ENCODE assay signal across 7 mouse cellular contexts in genomic region chr7:109614939-109615338, GRCm38 (mm10).
DNase-seq lines count a peak whose midpoint lies in the region; ATAC-seq and TF ChIP-seq lines count a peak whose summit lies in the region.

No protein-coding gene starts in this region.

- H3K27me3 ChIP-seq in liver, embryonic 12.5 days (replicated peaks), result no peaks in the 10 kb centered on the region
- H3K27me3 ChIP-seq in liver, embryonic 11.5 days (replicated peaks; ENCODE audit: control insufficient read depth, insufficient read depth, low read length), result no peaks in the 10 kb centered on the region
- no peaks in the 10 kb centered on the region for H3K27me3 ChIP-seq in forebrain, embryonic 14.5 days (replicated peaks; ENCODE audit: control insufficient read depth, insufficient read depth, low read length)
- H3K27me3 ChIP-seq in hindbrain, postnatal 0 days (ENCODE audit: insufficient read depth, low read length), result no peaks in the 10 kb centered on the region

- no peak overlapping the region for H3K27ac ChIP-seq in liver, embryonic 12.5 days
- H3K27ac ChIP-seq in liver, embryonic 11.5 days (ENCODE audit: low read depth, low read length), result no peak overlapping the region
- no peak overlapping the region for H3K27ac ChIP-seq in forebrain, embryonic 14.5 days (ENCODE audit: low read depth, low read length)
- peak overlapping the region; percentile 84; the same call in 1 of the 2 replicates for H3K27ac ChIP-seq in hindbrain, postnatal 0 days

- H3K9ac ChIP-seq in liver, embryonic 12.5 days, result 0 out of 2 replicates have a peak overlapping the region, but pooled peaks have one; percentile 2
- no peak overlapping the region for H3K9ac ChIP-seq in liver, embryonic 11.5 days (ENCODE audit: low read depth, low read length)
- H3K9ac ChIP-seq in forebrain, embryonic 14.5 days (ENCODE audit: low read length), result no peak overlapping the region; the same call in 1 of the 2 replicates
- H3K9ac ChIP-seq in hindbrain, postnatal 0 days (replicated peaks; ENCODE audit: low read length), result 0 out of 2 replicates have a peak overlapping the region, but pooled peaks have one; percentile 7

- no peak for DNase-seq in liver, embryonic 11.5 days (ENCODE audit: low spot score)
- DNase-seq in forebrain, embryonic 14.5 days (ENCODE audit: low spot score), result no peak
- peak; percentile 16 for DNase-seq in hindbrain, postnatal 0 days (ENCODE audit: low spot score)
- peak; percentile 29 for DNase-seq in retina, embryonic 14.5 days (ENCODE audit: low spot score)
- no peak for DNase-seq in adrenal gland, adult 2 months
- no peak for DNase-seq in urinary bladder, adult 2 months (ENCODE audit: low spot score)

- no peak for ATAC-seq in liver, embryonic 12.5 days
- ATAC-seq in liver, embryonic 11.5 days (replicated peaks; ENCODE audit: low FRiP score), result no peak
- ATAC-seq in forebrain, embryonic 14.5 days, result no peak
- ATAC-seq in hindbrain, postnatal 0 days, result no peak

- 47% methylated on average over 4 of the region's 4 CpGs for WGBS in liver, embryonic 12.5 days (ENCODE audit: insufficient replicate concordance)
- WGBS in liver, embryonic 11.5 days, result 63% methylated on average over 4 of the region's 4 CpGs
- 7% methylated on average over 4 of the region's 4 CpGs for WGBS in forebrain, embryonic 14.5 days
- 17% methylated on average over 4 of the region's 4 CpGs for WGBS in hindbrain, postnatal 0 days

- 0 out of 2 replicates have a peak overlapping the region, but pooled peaks have one; percentile 65 for H3K4me2 ChIP-seq in liver, embryonic 12.5 days
- no peak overlapping the region for H3K4me2 ChIP-seq in liver, embryonic 11.5 days
- peak overlapping the region; percentile 48 for H3K4me2 ChIP-seq in forebrain, embryonic 14.5 days (ENCODE audit: low read length)
- H3K4me2 ChIP-seq in hindbrain, postnatal 0 days (ENCODE audit: low read depth, low read length), result peak overlapping the region; percentile 72

- H3K9me3 ChIP-seq in liver, embryonic 12.5 days (replicated peaks), result no peaks in the 10 kb centered on the region
- H3K9me3 ChIP-seq in liver, embryonic 11.5 days (ENCODE audit: control insufficient read depth, low read length), result no peaks in the 10 kb centered on the region
- H3K9me3 ChIP-seq in forebrain, embryonic 14.5 days (replicated peaks; ENCODE audit: control insufficient read depth, low read length), result no peaks in the 10 kb centered on the region
- H3K9me3 ChIP-seq in hindbrain, postnatal 0 days (ENCODE audit: low read length), result no peaks in the 10 kb centered on the region

- no peak overlapping the region for H3K4me3 ChIP-seq in liver, embryonic 12.5 days
- no peak overlapping the region for H3K4me3 ChIP-seq in liver, embryonic 11.5 days (ENCODE audit: low read depth, low read length)
- no peak overlapping the region for H3K4me3 ChIP-seq in forebrain, embryonic 14.5 days (ENCODE audit: low read depth, low read length)
- no peak overlapping the region; the same call in 1 of the 2 replicates for H3K4me3 ChIP-seq in hindbrain, postnatal 0 days (ENCODE audit: low read length)

- H3K36me3 ChIP-seq in liver, embryonic 12.5 days, result no peaks in the 10 kb centered on the region
- no peaks in the 10 kb centered on the region for H3K36me3 ChIP-seq in liver, embryonic 11.5 days (ENCODE audit: control insufficient read depth, insufficient read depth, low read length)
- H3K36me3 ChIP-seq in forebrain, embryonic 14.5 days (ENCODE audit: control insufficient read depth, insufficient read depth, low read length), result no peaks in the 10 kb centered on the region
- H3K36me3 ChIP-seq in hindbrain, postnatal 0 days (ENCODE audit: insufficient read depth, low read length), result no peaks in the 10 kb centered on the region

- no peak for TF ChIP-seq CTCF in hindbrain, postnatal 0 days (IDR thresholded peaks at IDR 0.05; ENCODE audit: low read depth)

- H3K4me1 ChIP-seq in liver, embryonic 12.5 days, result peaks cover 83% of the 10 kb centered on the region
- H3K4me1 ChIP-seq in liver, embryonic 11.5 days (replicated peaks; ENCODE audit: control insufficient read depth, insufficient read depth, low read length), result peaks cover 34% of the 10 kb centered on the region
- H3K4me1 ChIP-seq in forebrain, embryonic 14.5 days (ENCODE audit: control insufficient read depth, insufficient read depth, low read length), result peaks cover 25% of the 10 kb centered on the region
- peaks cover 24% of the 10 kb centered on the region; the same call in 1 of the 2 replicates for H3K4me1 ChIP-seq in hindbrain, postnatal 0 days (ENCODE audit: insufficient read depth, low read length)

Comparison
In these comparisons a context has a peak if more than half of its experiments do, and no peak if none do; other contexts are left out.
1. H3K9ac ChIP-seq: peak in liver, embryonic 12.5 days (single experiment) and hindbrain, postnatal 0 days (single experiment); none in liver, embryonic 11.5 days (single experiment) and forebrain, embryonic 14.5 days (single experiment).
2. DNase-seq: peak in hindbrain, postnatal 0 days (single experiment) and retina, embryonic 14.5 days (single experiment); none in liver, embryonic 11.5 days (single experiment), forebrain, embryonic 14.5 days (single experiment), adrenal gland, adult 2 months (single experiment) and urinary bladder, adult 2 months (single experiment).